Mouse (Mus musculus): Measurements from ENCODE around the gene Azin2.

- no peak for TF ChIP-seq POLR2AphosphoS2 (IDR thresholded peaks at IDR 0.05; ENCODE audit: insufficient read length, low read depth)
- no peak for TF ChIP-seq POLR2A (IDR thresholded peaks at IDR 0.05; ENCODE audit: insufficient read length, low read depth)
- TF ChIP-seq USF1 (IDR thresholded peaks at IDR 0.05; ENCODE audit: low read depth), result no peak
- no peak for TF ChIP-seq MAX (IDR thresholded peaks at IDR 0.05; ENCODE audit: low read depth)
- TF ChIP-seq E2F4 (IDR thresholded peaks at IDR 0.05; ENCODE audit: insufficient read depth), result no peak
- TF ChIP-seq TCF12 (IDR thresholded peaks at IDR 0.05; ENCODE audit: insufficient read depth, poor library complexity, severe bottlenecking), result no peak
- TF ChIP-seq MYOD1 (IDR thresholded peaks at IDR 0.05; ENCODE audit: control insufficient read depth in 1 of 3, insufficient read length in 2 of 3, low read depth in 2 of 3), result no peak
- TF ChIP-seq CEBPB (IDR thresholded peaks at IDR 0.05; ENCODE audit: insufficient read depth, poor library complexity, severe bottlenecking), result no peak
- TF ChIP-seq MYOG (IDR thresholded peaks at IDR 0.05; ENCODE audit: control insufficient read depth in 1 of 3, insufficient read depth in 1 of 3, insufficient read length in 2 of 3, low read depth in 2 of 3), result no peak
- TF ChIP-seq SRF (IDR thresholded peaks at IDR 0.05; ENCODE audit: control insufficient read depth, insufficient read length, low read depth), result no peak
Measured at GRCm38 (mm10) chr4:128897911-128898421, 64.3 kb downstream of the Azin2 start.
